Mouse (Mus musculus) brain, embryonic 14.5 days (tissue): ENCODE results near the gene Nhlh2. TPM values are rescaled to one million over a fixed set of nuclear protein-coding genes. Genes with fewer than 3 reads are reported as not detected.
A peak's percentile ranks its signal among the peaks of the same experiment; 100 is the strongest.

Experiments
- DNase-seq: peaks from one replicate; pipeline ENCODE4 v3.0.0-alpha.2; 2011; ENCODE audit warnings: low read depth
- CTCF ChIP-seq: fragments of 200-500 bp; IDR thresholded peaks from 2 replicates; pipeline ENCODE4 v1.5.1; 2012; ENCODE audit warnings: inconsistent platforms, mild to moderate bottlenecking, moderate library complexity, borderline replicate concordance; ENCODE audit not compliant: insufficient read depth, insufficient read length; ENCODE audit errors: extremely low read depth
- POLR2A ChIP-seq: fragments of 200-500 bp; IDR thresholded peaks from 2 replicates; pipeline ENCODE4 v1.6.1; 2012; ENCODE audit warnings: mild to moderate bottlenecking, inconsistent platforms, borderline replicate concordance; ENCODE audit not compliant: poor library complexity, insufficient read depth, insufficient read length, severe bottlenecking; ENCODE audit errors: extremely low read depth
- polyA plus RNA-seq: library from polyadenylated mRNA; depleted of rRNA; stranded (reverse); fragments of >200 nt; gene quantifications from 2 replicates; pipeline ENCODE4 v1.2.3, GENCODE M21; 2012

Nhlh2 gene
- polyA plus RNA-seq, 1 experiment = 40.8 TPM

DNA sequence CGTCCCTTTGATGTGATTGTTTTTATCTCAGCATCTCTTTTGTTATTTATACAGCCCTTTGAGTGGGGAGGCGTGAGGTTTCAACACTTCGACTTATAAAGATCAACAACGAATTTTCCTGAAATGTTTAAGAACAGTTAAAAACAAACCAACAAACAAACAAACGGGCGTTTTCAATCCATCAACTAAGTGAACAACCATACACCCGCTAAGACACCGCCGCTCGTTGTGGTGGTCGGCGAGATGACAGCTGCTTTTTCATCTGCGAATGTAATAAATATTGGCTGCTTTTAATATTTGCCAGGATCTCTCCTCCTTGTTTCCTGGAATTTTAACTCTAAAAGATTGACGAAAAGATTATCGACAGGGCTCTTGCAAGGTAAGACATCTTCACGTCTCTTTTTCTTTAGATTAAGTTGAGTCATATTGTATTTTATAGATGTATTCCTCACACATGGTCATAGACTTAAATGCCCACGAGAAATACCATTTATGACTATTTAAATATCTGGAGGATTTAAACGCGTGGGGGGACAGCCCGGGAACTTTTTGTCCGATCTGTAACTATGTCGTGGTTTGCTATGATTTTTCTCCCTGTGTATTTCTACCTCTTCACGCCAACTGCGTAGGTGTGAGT, 923 bp downstream of the Nhlh2 start:
- DNase-seq = peak; percentile 62
- no peak; the same call in 1 of the 2 replicates for TF ChIP-seq CTCF
- no peak for TF ChIP-seq POLR2A

DNA sequence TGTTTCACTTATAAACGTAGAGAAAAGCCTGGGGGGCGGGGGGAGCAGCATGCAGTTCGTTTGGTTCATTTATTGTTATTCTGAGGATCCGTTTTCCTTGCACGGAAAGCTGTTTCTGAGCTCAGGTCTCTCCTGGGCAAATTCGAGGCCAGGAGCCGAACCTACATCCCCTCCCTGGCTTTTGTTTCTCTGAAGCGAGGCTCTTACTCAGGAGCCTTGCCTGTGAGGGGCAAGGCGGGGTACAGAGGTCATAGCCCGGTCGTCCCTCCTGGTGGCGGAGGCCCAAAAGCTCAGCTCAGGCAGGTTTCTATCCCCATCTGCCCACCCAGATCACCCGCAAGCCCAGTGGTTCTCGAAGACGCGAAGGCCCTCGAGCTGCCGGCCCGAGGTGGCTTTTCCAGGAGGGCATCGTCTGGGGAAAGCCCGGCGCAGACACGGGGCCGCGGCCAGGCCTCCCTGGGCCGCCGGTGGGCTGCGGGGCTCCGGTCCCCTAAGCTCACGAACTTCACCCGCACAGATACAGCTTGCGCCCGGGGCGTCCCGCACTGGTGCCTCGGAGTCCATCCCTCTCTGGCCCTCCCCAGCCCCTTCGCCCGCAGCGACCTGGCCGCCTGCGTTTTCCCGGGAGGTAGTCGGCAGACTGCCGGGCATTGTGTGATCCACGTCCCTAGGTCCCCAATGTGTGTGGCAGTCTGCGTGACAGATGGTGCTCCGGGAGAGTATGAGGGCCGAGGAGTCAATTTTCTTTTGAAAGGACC, 1.6 kb downstream of the Nhlh2 start:
- peak; percentile 70 for DNase-seq
- TF ChIP-seq POLR2A = 0 out of 2 replicates have a peak, but pooled peaks have one; percentile 4
- TF ChIP-seq CTCF = no peak

DNA sequence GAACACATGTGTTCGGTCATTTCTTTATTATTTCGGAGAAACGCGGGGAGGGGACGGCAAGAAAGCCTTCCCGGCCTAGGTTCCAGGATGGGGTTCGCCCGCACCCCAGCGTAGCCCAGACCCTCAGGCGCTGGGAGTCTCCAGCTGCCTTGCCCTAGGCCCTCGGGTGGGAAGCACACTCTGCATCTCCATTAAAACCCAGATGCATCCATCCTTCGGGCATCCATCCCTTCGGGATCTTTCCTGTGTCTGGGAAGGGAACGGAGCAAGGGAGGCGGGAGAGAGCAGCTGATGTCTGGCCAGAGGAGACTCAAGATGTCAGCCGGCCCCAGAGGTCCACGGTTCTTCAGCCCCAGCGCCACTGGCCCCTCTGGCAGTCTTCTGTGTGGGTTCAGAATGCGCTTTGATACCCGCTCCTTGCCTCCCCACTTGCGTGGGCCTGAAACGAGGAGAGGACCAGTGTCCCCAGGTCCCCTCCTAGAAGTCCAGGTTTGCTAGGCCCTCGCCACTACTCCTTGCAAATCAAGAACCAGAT, 2.3 kb downstream of the Nhlh2 start:
- DNase-seq = peak; percentile 55
- TF ChIP-seq CTCF (no peak), POLR2A (no peak)

DNA sequence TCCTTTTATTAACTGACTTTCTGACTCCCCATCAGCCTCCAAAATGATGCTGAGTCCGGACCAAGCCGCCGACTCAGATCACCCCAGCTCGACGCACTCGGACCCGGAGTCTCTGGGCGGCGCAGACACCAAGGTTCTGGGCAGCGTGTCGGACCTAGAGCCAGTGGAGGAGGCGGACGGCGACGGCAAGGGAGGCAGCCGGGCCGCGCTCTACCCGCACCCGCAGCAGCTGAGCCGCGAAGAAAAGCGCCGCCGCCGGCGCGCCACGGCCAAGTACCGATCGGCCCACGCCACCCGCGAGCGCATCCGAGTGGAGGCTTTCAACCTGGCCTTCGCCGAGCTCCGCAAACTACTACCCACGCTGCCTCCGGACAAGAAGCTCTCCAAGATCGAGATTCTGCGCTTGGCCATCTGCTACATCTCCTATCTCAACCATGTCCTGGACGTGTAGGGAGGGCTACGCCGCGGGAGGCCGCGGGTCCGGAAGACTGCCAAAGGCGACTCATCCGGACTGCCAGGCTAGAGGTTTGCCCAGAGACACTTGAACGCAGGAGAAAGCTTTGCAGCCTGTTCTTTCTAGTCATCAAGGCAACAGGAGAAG, 2.8 kb downstream of the Nhlh2 start:
- TF ChIP-seq POLR2A = no peak
- TF ChIP-seq CTCF = no peak
- DNase-seq = peak; percentile 68

- DNase-seq = no peak
- TF ChIP-seq POLR2A = no peak
- TF ChIP-seq CTCF = no peak
Observed at GRCm38 (mm10) chr3:102020604-102021003, 10.7 kb downstream of the Nhlh2 start.

GRCm38 (mm10) chr3:102022721-102023120, 12.8 kb downstream of the Nhlh2 start:
- TF ChIP-seq POLR2A (no peak), CTCF (no peak)
- no peak for DNase-seq

DNA sequence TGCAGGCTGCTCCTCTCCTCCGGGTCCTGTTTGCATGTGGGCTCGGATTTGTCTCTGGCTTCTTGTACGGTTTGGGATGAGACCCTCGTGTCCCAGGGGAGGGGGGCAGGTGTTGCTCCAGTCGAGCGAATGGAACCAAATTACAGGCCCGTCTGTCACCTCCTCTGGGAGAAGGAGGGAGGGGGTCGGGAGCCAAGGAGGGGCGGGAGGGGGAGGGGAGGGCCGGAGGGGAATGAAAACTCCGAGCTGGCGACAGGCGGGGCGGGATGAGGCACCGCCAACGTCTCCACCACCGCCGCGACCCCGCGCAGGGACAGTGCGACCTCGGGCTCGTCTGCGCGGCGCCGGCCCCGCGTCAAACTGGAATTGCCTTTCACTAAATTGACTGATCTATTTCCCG, 13.5 kb downstream of the Nhlh2 start:
- DNase-seq = peak; percentile 90
- no peak for TF ChIP-seq CTCF
- no peak for TF ChIP-seq POLR2A

DNA sequence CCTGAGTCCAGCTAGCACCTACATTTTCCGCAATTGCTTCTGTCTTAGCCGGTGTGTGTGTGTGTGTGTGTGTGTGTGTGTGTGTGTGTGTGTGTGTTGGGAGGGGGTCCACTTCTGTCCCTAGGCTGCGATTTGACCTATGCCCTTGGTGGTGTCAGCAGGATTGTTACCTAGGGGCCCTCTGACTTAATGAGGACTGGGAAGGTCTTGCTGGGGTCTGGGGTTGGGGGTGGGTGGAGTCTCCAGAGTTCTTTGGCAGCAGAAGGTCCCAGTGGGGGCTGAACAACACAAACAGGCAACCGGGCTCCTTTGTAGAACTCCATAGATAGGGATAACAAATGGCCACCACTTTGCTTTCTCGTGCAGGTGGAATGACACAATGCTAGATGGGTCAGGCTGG, 14.0 kb downstream of the Nhlh2 start:
- TF ChIP-seq POLR2A (no peak), CTCF (no peak)
- DNase-seq = no peak

- peak; percentile 92 for DNase-seq
- TF ChIP-seq CTCF = no peak
- no peak for TF ChIP-seq POLR2A
Observed at GRCm38 (mm10) chr3:102024981-102025451, 15.1 kb downstream of the Nhlh2 start.

DNA sequence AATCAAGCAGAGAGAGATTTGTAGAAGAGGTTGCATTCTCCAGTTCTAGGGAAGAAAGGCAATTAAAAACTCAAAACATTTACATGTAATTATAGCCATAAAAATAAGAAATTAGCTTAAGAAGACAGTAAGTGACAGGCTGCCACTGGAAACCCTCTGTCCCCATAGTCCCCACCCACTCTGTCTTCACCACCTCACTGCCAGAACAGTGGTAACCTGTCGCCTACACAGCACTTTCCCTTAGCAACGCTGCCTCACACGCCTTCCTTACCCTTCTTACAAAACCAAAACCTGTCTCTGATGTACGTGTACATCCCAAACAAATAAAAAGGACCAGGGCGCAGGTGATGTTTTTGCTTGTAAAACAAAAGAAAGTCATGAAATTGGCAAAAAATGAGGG, 15.8 kb downstream of the Nhlh2 start:
- DNase-seq = peak; percentile 63
- TF ChIP-seq POLR2A (no peak), CTCF (no peak)

DNA sequence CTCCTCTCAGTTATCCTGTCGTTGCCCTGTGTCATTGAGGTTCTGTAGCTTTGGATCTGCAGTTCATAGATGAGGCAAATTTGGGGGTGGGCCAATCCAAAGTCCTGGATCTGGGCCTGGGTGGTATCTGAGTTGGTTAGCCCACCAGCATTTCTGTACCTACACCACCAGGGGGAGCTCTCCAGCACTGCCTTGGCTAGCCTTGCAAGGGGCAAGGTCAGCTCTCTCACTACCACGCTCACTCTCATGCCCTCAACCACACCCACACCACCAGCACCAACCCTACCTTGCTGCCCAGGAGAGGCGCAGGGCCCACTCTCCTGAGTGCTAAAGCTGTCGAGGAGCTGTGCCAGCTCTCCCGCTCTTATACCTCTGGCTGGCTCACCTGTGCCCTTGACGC, 18.0 kb downstream of the Nhlh2 start:
- peak; percentile 55; the same call in 1 of the 2 replicates for TF ChIP-seq CTCF
- no peak for TF ChIP-seq POLR2A
- DNase-seq = no peak

GRCm38 (mm10) chr3:102037806-102038205, 27.9 kb downstream of the Nhlh2 start:
- no peak for DNase-seq
- TF ChIP-seq POLR2A (no peak), CTCF (no peak)

- TF ChIP-seq CTCF = no peak
- no peak for TF ChIP-seq POLR2A
- no peak for DNase-seq
Observed at GRCm38 (mm10) chr3:102038608-102039007, 28.7 kb downstream of the Nhlh2 start.

- TF ChIP-seq POLR2A = no peak
- no peak for DNase-seq
Observed at GRCm38 (mm10) chr3:102041632-102042031, 31.8 kb downstream of the Nhlh2 start.

GRCm38 (mm10) chr3:102045071-102045470, 35.2 kb downstream of the Nhlh2 start:
- TF ChIP-seq POLR2A (no peak), CTCF (peak; percentile 35; the same call in 1 of the 2 replicates)
- peak; percentile 44 for DNase-seq
